Mouse (Mus musculus) kidney, embryonic 15.5 days (tissue): Measurements from ENCODE around the gene Ube2e2. TPM values are rescaled to one million over a fixed set of nuclear protein-coding genes. Genes with fewer than 3 reads are reported as not detected.

Experiments
- ATAC-seq: fragments of 200-750 bp; cut with Nextera tagmentation; replicated peaks from 2 replicates; pipeline ENCODE4 v1.8.0; 2017; ENCODE audit warnings: moderate TSS enrichment; ENCODE audit not compliant: low FRiP score
- H3K27ac ChIP-seq: fragments of 300-500 bp; sonication (generic); 2 replicates; pipeline ENCODE4 v1.5.1; 2015; ENCODE audit warnings: mild to moderate bottlenecking, inconsistent platforms
- H3K27me3 ChIP-seq: fragments of 300-500 bp; sonication (generic); 2 replicates; pipeline ENCODE4 v1.6.1; 2015; ENCODE audit warnings: inconsistent platforms
- H3K36me3 ChIP-seq: fragments of 300-500 bp; sonication (generic); 2 replicates; pipeline ENCODE4 v1.6.1; 2015; ENCODE audit warnings: inconsistent platforms
- H3K4me1 ChIP-seq: fragments of 300-500 bp; sonication (generic); 2 replicates; pipeline ENCODE4 v1.6.1; 2015; ENCODE audit warnings: inconsistent platforms
- H3K4me2 ChIP-seq: fragments of 300-500 bp; sonication (generic); 2 replicates; pipeline ENCODE4 v1.6.1; 2015; ENCODE audit warnings: moderate library complexity, mild to moderate bottlenecking, inconsistent platforms
- H3K4me3 ChIP-seq: fragments of 300-500 bp; sonication (generic); replicated peaks from 2 replicates; pipeline ENCODE4 v1.5.1; 2015; ENCODE audit warnings: mild to moderate bottlenecking, inconsistent platforms
- H3K9ac ChIP-seq: fragments of 300-500 bp; sonication (generic); 2 replicates; pipeline ENCODE4 v1.6.1; 2015; ENCODE audit warnings: mild to moderate bottlenecking, inconsistent platforms
- H3K9me3 ChIP-seq: fragments of 300-500 bp; sonication (generic); replicated peaks from 2 replicates; pipeline ENCODE4 v1.6.1; 2016; ENCODE audit warnings: inconsistent platforms
- WGBS: fragments of 180-500 bp; shearing (Covaris S2); methylation state at CpG from one replicate; pipeline ENCODE4 v1.1.7; 2015; ENCODE audit warnings: mixed read lengths; 5-methylcytosine and 5-hydroxymethylcytosine counted together
- polyA plus RNA-seq: library from polyadenylated mRNA; unstranded; fragments of >200 nt; fragmentation: Nextera tagmentation; extraction: Ambion mirVana; gene quantifications from 2 replicates; pipeline ENCODE4 v1.2.1, GENCODE M21; 2015

Ube2e2 gene
- polyA plus RNA-seq, 1 experiment from 2014 or later = 54.1 TPM

- Histone ChIP-seq H3K9ac (no peak overlapping the region), H3K4me2 (no peak overlapping the region)
Measured at GRCm38 (mm10) chr14:18778993-18779675, 114.9 kb downstream of the Ube2e2 start.

GRCm38 (mm10) chr14:18778241-18778640, 115.8 kb downstream of the Ube2e2 start:
- Histone ChIP-seq H3K27me3 (no peaks in the 10 kb centered on the region), H3K4me3 (no peak overlapping the region), H3K4me1 (no peaks in the 10 kb centered on the region), H3K4me2 (no peak overlapping the region), H3K36me3 (no peaks in the 10 kb centered on the region), H3K9ac (no peak overlapping the region), H3K27ac (no peak overlapping the region), H3K9me3 (no peaks in the 10 kb centered on the region)
- 88% methylated on average over 5 of the region's 5 CpGs for WGBS
- ATAC-seq = no peak

More at GRCm38 (mm10) chr14:18778993-18779675, 114.9 kb downstream of the Ube2e2 start:
- ATAC-seq = no peak
- Histone ChIP-seq H3K4me1 (no peaks in the 10 kb centered on the region), H3K36me3 (no peaks in the 10 kb centered on the region), H3K4me3 (no peak overlapping the region), H3K27ac (no peak overlapping the region), H3K9me3 (no peaks in the 10 kb centered on the region), H3K27me3 (no peaks in the 10 kb centered on the region)
- WGBS = 46% methylated on average over 3 of the region's 3 CpGs

GRCm38 (mm10) chr14:18776132-18776531, 117.9 kb downstream of the Ube2e2 start:
- Histone ChIP-seq H3K9me3 (no peaks in the 10 kb centered on the region), H3K9ac (no peak overlapping the region), H3K4me3 (no peak overlapping the region), H3K4me1 (no peaks in the 10 kb centered on the region), H3K27ac (no peak overlapping the region), H3K36me3 (no peaks in the 10 kb centered on the region), H3K27me3 (no peaks in the 10 kb centered on the region), H3K4me2 (no peak overlapping the region)
- no peak for ATAC-seq
- WGBS = 92% methylated on average over 2 of the region's 2 CpGs

DNA sequence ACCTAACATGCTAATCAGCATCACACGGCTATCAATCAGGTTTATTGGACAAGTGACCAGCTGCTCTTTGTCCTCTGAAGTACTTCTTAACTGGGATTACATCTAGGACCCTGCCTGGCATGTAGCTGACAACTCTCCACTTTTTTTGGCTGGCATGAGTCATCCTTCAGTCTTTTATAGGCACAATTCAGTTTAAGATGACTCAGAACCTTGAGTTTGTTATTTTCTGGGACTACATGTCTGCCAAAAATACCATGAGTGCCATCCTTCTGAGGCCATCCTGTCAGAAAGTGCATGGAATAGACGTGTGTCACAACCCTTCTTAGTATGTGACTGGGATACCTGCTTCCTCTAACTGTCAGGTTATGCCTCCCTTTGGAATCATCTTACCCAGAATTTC, 120.3 kb downstream of the Ube2e2 start:
- 58% methylated on average over 2 of the region's 2 CpGs for WGBS
- ATAC-seq = no peak
- no peak overlapping the region for H3K4me2 ChIP-seq
- H3K27ac ChIP-seq = no peak overlapping the region
- no peak overlapping the region for H3K4me3 ChIP-seq
- no peak overlapping the region for H3K9ac ChIP-seq
- H3K36me3 ChIP-seq = no peaks in the 10 kb centered on the region
- H3K4me1 ChIP-seq = no peaks in the 10 kb centered on the region
- no peaks in the 10 kb centered on the region for H3K27me3 ChIP-seq
- H3K9me3 ChIP-seq = no peaks in the 10 kb centered on the region

DNA sequence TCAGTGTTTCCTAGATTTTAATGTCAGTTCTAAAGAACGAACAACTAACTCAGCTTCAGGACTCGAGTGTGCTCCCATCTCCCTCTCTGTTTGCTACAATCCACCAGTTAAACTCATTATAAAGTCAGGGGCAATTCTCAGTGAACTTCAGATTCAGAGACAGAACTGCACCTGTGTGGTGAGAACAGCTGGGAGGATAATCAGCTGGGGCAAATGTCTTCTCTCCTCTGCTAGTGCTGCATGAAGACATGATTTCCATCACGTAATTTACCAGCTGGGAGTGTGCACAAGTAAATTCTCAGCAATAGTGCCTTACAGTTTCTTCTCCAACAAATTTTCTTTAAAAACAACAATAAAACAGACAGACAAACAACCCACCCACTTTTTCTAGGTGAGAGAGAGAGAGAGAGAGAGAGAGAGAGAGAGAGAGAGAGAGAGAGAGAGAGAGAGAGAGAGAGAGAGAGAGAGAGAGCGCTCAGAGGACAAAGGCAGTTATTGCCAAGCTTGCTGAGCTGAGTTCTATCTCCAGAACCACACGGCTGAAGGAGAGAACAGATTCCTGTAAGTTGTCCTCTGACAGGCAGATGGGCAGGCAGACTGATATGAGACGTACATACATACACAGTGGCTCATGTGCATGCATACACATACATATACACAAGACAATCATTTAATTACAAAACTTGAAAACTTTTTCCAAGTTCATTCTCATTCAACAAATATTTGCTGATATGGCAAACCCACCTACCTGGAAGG, 134.3 kb downstream of the Ube2e2 start:
- Histone ChIP-seq H3K4me3 (no peak overlapping the region), H3K4me1 (no peaks in the 10 kb centered on the region), H3K9ac (no peak overlapping the region), H3K27me3 (no peaks in the 10 kb centered on the region), H3K4me2 (no peak overlapping the region), H3K36me3 (no peaks in the 10 kb centered on the region), H3K27ac (no peak overlapping the region), H3K9me3 (no peaks in the 10 kb centered on the region)
- no peak for ATAC-seq
- 65% methylated on average over 6 of the region's 6 CpGs for WGBS

DNA sequence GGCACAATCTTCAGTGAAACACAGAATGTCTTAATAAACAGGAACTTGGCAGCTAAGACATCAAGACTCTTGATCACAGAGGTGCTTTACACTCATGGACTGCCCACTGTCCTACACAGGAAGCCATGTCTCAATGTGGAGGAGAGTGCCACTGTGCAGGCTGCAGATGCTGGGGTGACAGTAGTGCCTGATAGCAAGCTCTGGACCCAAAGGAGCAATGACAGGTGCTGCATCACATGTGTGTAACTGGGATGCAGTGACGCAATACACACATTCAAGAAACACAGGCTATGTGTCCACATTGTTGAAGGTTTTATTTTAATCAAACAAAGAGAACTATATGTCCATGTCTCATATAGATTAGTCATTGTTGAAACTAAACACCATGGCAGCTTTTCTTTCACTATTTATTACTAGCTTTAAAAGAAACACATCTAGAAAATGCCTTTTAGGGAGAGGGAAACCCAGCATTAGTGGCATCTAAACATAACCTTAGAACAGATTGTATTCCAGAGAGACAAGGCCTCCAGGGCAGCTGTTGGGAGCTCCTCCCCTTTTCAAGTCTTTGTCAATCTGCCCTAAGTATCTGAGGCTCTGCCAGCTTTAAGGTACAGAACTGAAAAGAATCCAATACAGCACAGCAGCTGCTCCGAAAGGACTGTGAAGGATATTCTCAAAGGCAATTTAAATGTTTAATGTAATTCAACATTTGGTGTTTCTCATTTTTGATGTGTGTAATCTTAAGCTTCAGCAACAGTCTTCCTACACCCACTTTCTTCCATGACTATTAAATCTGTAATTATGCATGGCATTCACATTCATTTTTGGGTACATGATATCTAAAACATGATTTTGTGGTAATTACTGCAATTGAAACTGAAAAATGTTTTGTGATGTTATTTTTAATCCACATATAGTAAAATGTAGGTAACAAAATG, 135.2 kb downstream of the Ube2e2 start:
- H3K9ac ChIP-seq = no peak overlapping the region
- no peaks in the 10 kb centered on the region for H3K36me3 ChIP-seq
- H3K27ac ChIP-seq = no peak overlapping the region
- WGBS = 75% methylated on average over 2 of the region's 2 CpGs
- no peak overlapping the region for H3K4me2 ChIP-seq
- no peak overlapping the region for H3K4me3 ChIP-seq
- ATAC-seq = no peak
- H3K9me3 ChIP-seq = no peaks in the 10 kb centered on the region
- H3K4me1 ChIP-seq = no peaks in the 10 kb centered on the region
- H3K27me3 ChIP-seq = no peaks in the 10 kb centered on the region

- 76% methylated on average over 2 of the region's 2 CpGs for WGBS
- Histone ChIP-seq H3K27me3 (no peaks in the 10 kb centered on the region), H3K36me3 (no peaks in the 10 kb centered on the region), H3K9ac (no peak overlapping the region), H3K9me3 (no peaks in the 10 kb centered on the region), H3K4me3 (no peak overlapping the region), H3K4me2 (no peak overlapping the region), H3K27ac (no peak overlapping the region), H3K4me1 (no peaks in the 10 kb centered on the region)
- ATAC-seq = no peak
Measured at GRCm38 (mm10) chr14:18758003-18758402, 136.1 kb downstream of the Ube2e2 start.

DNA sequence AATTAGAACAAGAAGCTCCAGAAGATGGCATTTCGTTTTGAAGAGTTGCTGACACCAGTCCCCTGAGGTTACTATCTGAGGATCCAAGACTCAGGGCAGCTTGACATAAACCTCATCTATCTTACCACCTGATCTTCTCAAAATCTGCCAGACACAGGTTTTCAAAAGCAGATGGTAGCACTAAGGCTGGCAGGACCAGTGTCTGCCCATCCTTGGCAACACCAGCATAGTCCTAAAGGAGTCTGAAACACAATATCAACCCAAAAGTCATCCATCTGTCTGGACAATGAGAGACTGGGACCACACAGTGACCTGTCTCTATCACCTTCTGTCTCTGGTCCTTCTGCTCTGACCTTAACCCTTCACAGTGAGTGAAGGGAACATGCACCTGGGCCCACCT, 138.7 kb downstream of the Ube2e2 start:
- no peak overlapping the region for H3K4me3 ChIP-seq
- H3K36me3 ChIP-seq = no peaks in the 10 kb centered on the region
- H3K27me3 ChIP-seq = no peaks in the 10 kb centered on the region
- H3K4me2 ChIP-seq = no peak overlapping the region
- no peak overlapping the region for H3K9ac ChIP-seq
- ATAC-seq = 0 out of 2 replicates have a peak, but pooled peaks have one; percentile 22
- H3K4me1 ChIP-seq = no peaks in the 10 kb centered on the region
- H3K9me3 ChIP-seq = no peaks in the 10 kb centered on the region
- WGBS = 66% methylated on average over 1 of the region's 1 CpGs
- no peak overlapping the region for H3K27ac ChIP-seq

DNA sequence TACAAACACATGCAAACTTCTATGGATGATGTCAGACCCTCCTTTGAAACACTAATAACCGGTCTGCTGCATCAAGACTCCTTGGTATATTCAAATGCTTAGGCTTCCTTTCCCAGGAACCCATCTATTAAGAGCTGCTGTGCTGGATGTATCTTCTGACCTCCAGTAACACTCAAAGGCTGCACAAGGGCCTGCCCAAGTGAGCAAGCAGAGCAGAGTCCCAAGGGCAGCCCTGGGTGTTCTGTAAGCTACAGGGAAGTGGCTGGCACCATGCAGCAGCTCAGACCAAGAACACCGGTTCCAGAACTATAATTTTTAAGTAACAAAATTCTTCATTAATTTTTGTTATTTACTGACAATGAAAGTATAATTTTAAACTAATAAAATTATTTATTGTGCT, 139.5 kb downstream of the Ube2e2 start:
- WGBS = 87% methylated on average over 2 of the region's 2 CpGs
- ATAC-seq = no peak
- Histone ChIP-seq H3K36me3 (no peaks in the 10 kb centered on the region), H3K4me3 (no peak overlapping the region), H3K9me3 (no peaks in the 10 kb centered on the region), H3K9ac (no peak overlapping the region), H3K27ac (no peak overlapping the region), H3K4me2 (no peak overlapping the region), H3K4me1 (no peaks in the 10 kb centered on the region), H3K27me3 (no peaks in the 10 kb centered on the region)

DNA sequence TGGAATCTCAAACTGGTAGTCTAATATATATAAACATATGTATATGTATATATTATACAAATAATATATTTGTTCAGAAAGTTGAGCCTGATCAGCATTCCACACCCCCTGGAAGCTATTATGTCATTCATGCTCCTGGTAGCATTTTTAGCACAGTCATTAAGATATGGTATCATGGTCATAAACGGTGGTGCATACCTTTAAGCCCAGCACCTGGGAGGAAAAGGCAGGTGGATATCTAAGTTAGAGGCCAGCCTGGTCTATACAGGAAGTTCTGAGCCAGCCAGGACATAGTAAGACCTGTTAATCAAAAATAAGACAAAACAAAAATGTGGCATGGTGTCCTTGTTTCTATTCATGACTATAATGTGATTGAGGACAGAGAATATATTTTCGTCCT, 140.1 kb downstream of the Ube2e2 start:
- H3K27me3 ChIP-seq = no peaks in the 10 kb centered on the region
- no peak overlapping the region for H3K4me2 ChIP-seq
- H3K27ac ChIP-seq = no peak overlapping the region
- H3K4me3 ChIP-seq = no peak overlapping the region
- no peaks in the 10 kb centered on the region for H3K9me3 ChIP-seq
- ATAC-seq = no peak
- WGBS = 86% methylated on average over 2 of the region's 2 CpGs
- no peaks in the 10 kb centered on the region for H3K36me3 ChIP-seq
- H3K9ac ChIP-seq = no peak overlapping the region
- no peaks in the 10 kb centered on the region for H3K4me1 ChIP-seq

DNA sequence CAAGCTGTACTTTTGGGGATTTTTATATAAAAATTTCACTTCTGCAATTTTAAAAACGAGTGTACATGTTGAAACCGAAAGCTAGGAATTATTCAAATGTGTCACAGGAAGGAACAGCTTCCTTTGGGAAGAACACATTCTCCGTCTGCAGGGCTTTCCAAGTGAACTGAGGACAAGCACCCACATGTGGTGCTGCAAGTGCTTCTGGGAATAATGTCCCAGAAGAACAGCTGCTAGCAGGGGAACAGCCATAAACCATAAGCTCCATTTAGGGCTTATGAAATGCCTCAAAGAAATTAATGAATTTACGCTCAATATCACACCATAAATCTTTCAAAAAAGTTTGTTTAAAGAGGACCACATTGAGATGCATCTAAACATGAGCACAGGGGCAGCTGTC, 162.9 kb downstream of the Ube2e2 start:
- H3K4me3 ChIP-seq = no peak overlapping the region
- H3K4me2 ChIP-seq = no peak overlapping the region
- no peaks in the 10 kb centered on the region for H3K4me1 ChIP-seq
- no peak overlapping the region for H3K9ac ChIP-seq
- ATAC-seq = no peak
- no peaks in the 10 kb centered on the region for H3K27me3 ChIP-seq
- H3K36me3 ChIP-seq = no peaks in the 10 kb centered on the region
- WGBS = 68% methylated on average over 4 of the region's 4 CpGs
- H3K27ac ChIP-seq = no peak overlapping the region
- no peaks in the 10 kb centered on the region for H3K9me3 ChIP-seq
